Mouse (Mus musculus) mouse trophoblast stem cell (cell line): ENCODE results near the gene Rtl10.
"Not testable (repeated sequence)": the region's sequence is repeated elsewhere in the genome, so short reads cannot be mapped to it uniquely, and the experiment has no call there.

Source experiments
- in situ Hi-C, 2 experiments: fragments of 300-500 bp; cut with MseI, MboI; formaldehyde crosslinking; loops; 2 replicates in 1 of 2; 3 replicates in 1 of 2; pipeline ENCODE4 v1.15.1; 2025

Rtl10 gene

GRCm38 (mm10) chr16:18483839-18484238, 14.9 kb upstream of the Rtl10 start:
- in situ Hi-C loops = no loop called here

- in situ Hi-C loops = no loop called here
Observed at GRCm38 (mm10) chr16:18484386-18484785, 14.3 kb upstream of the Rtl10 start.

- in situ Hi-C loops = no loop called here
Observed at GRCm38 (mm10) chr16:18484794-18485435, 13.8 kb upstream of the Rtl10 start.

- in situ Hi-C loops = no loop called here
Observed at GRCm38 (mm10) chr16:18486126-18486525, 12.6 kb upstream of the Rtl10 start.

- in situ Hi-C loops = no loop called here
Observed at GRCm38 (mm10) chr16:18490281-18490680, 8.4 kb upstream of the Rtl10 start.

GRCm38 (mm10) chr16:18490894-18491293, 7.8 kb upstream of the Rtl10 start:
- in situ Hi-C loops = no loop called here

- in situ Hi-C loops = no loop called here
Observed at GRCm38 (mm10) chr16:18497865-18498515, 711 bp upstream of the Rtl10 start.

GRCm38 (mm10) chr16:18498996-18499395, 295 bp downstream of the Rtl10 start:
- in situ Hi-C loops = no loop called here

GRCm38 (mm10) chr16:18501531-18501930, 2.8 kb downstream of the Rtl10 start:
- in situ Hi-C loops = no loop called here

GRCm38 (mm10) chr16:18503566-18504342, 5.1 kb downstream of the Rtl10 start:
- in situ Hi-C loops = no loop called here

GRCm38 (mm10) chr16:18506524-18507199, 8.0 kb downstream of the Rtl10 start:
- in situ Hi-C loops = no loop called here

- in situ Hi-C loops = no loop called here
Observed at GRCm38 (mm10) chr16:18507200-18507549, 8.5 kb downstream of the Rtl10 start.

GRCm38 (mm10) chr16:18511741-18512140, 13.0 kb downstream of the Rtl10 start:
- in situ Hi-C loops = no loop called here

- in situ Hi-C loops = no loop called here
Observed at GRCm38 (mm10) chr16:18513508-18513907, 14.8 kb downstream of the Rtl10 start.

- in situ Hi-C loops = no loop called here
Observed at GRCm38 (mm10) chr16:18518091-18518490, 19.4 kb downstream of the Rtl10 start.

GRCm38 (mm10) chr16:18523563-18524245, 25.0 kb downstream of the Rtl10 start:
- in situ Hi-C loops = no loop called here

- in situ Hi-C loops = no loop called here
Observed at GRCm38 (mm10) chr16:18528656-18529055, 30.0 kb downstream of the Rtl10 start.

- in situ Hi-C loops = not testable (repeated sequence)
Observed at GRCm38 (mm10) chr16:18533061-18533460, 34.4 kb downstream of the Rtl10 start.

GRCm38 (mm10) chr16:18537407-18537990, 38.8 kb downstream of the Rtl10 start:
- in situ Hi-C loops = no loop called here

GRCm38 (mm10) chr16:18539281-18539680, 40.6 kb downstream of the Rtl10 start:
- in situ Hi-C loops = no loop called here

- in situ Hi-C loops = no loop called here
Observed at GRCm38 (mm10) chr16:18543151-18543829, 44.6 kb downstream of the Rtl10 start.
